Mouse (Mus musculus) stomach, postnatal 0 days (tissue): Measurements from ENCODE around the gene Mrtfa. TPM values are rescaled to one million over a fixed set of nuclear protein-coding genes. Genes with fewer than 3 reads are reported as not detected.

Source experiments
- ATAC-seq: fragments of 200-750 bp; cut with Nextera tagmentation; 2 replicates; pipeline ENCODE4 v1.8.0; 2017; ENCODE audit not compliant: low FRiP score, low TSS enrichment
- DNase-seq: peaks from one replicate; pipeline ENCODE4 v3.0.0-alpha.2; 2016; ENCODE audit warnings: low spot score
- H3K27ac ChIP-seq: fragments of 300-500 bp; sonication (generic); replicated peaks from 2 replicates; pipeline ENCODE4 v1.5.1; 2014; ENCODE audit warnings: mild to moderate bottlenecking, control low read depth
- H3K27me3 ChIP-seq: fragments of 300-500 bp; sonication (generic); 2 replicates; pipeline ENCODE4 v1.6.1; 2014; ENCODE audit warnings: low read length; ENCODE audit not compliant: control insufficient read depth, insufficient read depth
- H3K36me3 ChIP-seq: fragments of 300-500 bp; sonication (generic); 2 replicates; pipeline ENCODE4 v1.6.1; 2014; ENCODE audit warnings: low read length, mixed read lengths; ENCODE audit not compliant: control insufficient read depth, insufficient read depth
- H3K4me1 ChIP-seq: fragments of 300-500 bp; sonication (generic); replicated peaks from 2 replicates; pipeline ENCODE4 v1.6.1; 2014; ENCODE audit warnings: antibody characterized with exemption; ENCODE audit not compliant: control insufficient read depth, insufficient read depth
- H3K4me2 ChIP-seq: fragments of 300-500 bp; sonication (generic); replicated peaks from 2 replicates; pipeline ENCODE4 v1.6.1; 2014; ENCODE audit warnings: low read depth, mild to moderate bottlenecking, control low read depth, moderate library complexity
- H3K4me3 ChIP-seq: fragments of 300-500 bp; sonication (generic); 2 replicates; pipeline ENCODE4 v1.5.1; 2014; ENCODE audit warnings: low read depth, low read length, control low read depth
- H3K9ac ChIP-seq: fragments of 300-500 bp; sonication (generic); 2 replicates; pipeline ENCODE4 v1.6.1; 2014; ENCODE audit warnings: mild to moderate bottlenecking, low read length, control low read depth, mixed read lengths
- H3K9me3 ChIP-seq: fragments of 300-500 bp; sonication (generic); 2 replicates; pipeline ENCODE4 v1.6.1; 2016; ENCODE audit warnings: low read length; ENCODE audit not compliant: control insufficient read depth
- CTCF ChIP-seq: IDR thresholded peaks from 2 replicates; pipeline ENCODE4 v1.5.1; 2016; ENCODE audit warnings: antibody characterized with exemption, low read depth, mild to moderate bottlenecking, moderate library complexity
- EP300 ChIP-seq: optimal IDR thresholded peaks from 2 replicates; pipeline ENCODE3; 2016; ENCODE audit warnings: antibody characterized with exemption
- WGBS: fragments of 180-500 bp; shearing (Covaris S2); extraction: QIAGEN DNeasy Blood & Tissue Kit; methylation state at CpG from one replicate; pipeline ENCODE4 v1.1.7; 2014; 5-methylcytosine and 5-hydroxymethylcytosine counted together
- polyA plus RNA-seq: library from polyadenylated mRNA; unstranded; fragments of >200 nt; fragmentation: Nextera tagmentation; extraction: Ambion mirVana; gene quantifications from 2 replicates; pipeline ENCODE4 v1.2.1, GENCODE M21; 2015

Mrtfa gene
- polyA plus RNA-seq, 1 experiment from 2014 or later = 12.6 TPM

DNA sequence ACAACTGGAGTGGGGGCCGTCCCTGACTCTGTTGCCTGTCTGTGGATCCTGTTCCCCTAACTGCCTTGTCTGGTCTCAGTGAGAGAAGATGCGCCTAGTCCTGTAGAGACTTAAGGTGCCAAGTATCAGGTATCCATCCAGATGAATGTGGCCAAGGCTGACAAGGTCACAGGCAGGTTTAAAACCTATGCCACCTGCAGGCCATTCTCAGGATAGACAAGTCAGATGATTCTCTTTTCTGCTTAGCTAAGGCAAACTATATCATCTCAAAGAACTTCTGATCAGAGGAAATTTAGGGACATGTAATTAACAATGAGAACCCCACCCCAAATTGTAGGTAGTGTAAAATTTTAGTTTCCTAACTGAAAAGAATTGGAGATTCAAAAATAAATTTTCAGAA lies 129.6 kb downstream of the Mrtfa start:
- WGBS = 92% methylated on average over 2 of the region's 2 CpGs
- Histone ChIP-seq H3K36me3 (no peaks in the 10 kb centered on the region), H3K4me2 (no peak overlapping the region), H3K9ac (no peak overlapping the region), H3K4me1 (0 out of 2 replicates have a peak, but pooled peaks cover 5% of the 10 kb centered on the region), H3K27ac (no peak overlapping the region), H3K27me3 (no peaks in the 10 kb centered on the region), H3K9me3 (no peaks in the 10 kb centered on the region), H3K4me3 (no peak overlapping the region)
- TF ChIP-seq EP300 (no peak), CTCF (peak; percentile 52)
- DNase-seq = no peak
- no peak for ATAC-seq

DNA sequence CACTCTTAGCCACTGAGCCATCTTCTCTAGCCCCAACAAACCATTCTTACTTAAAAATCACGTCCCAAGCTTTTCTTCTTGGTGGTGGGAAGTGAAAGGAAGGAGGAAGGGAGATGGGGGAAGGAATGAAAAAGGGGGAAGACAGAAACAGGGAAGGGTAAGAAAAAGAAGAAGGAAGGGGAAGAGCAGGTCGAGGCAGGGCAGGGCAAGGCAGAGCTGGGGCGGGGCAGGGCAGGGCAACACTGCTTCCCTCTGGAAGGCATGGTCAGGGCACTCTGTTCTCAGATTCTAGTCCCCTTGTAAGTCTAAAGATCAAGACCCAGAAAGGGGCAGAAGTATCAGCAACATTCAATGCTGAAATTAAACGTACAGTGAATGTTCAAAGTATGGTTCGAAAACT lies 132.8 kb downstream of the Mrtfa start:
- Histone ChIP-seq H3K9me3 (no peaks in the 10 kb centered on the region), H3K4me3 (no peak overlapping the region), H3K27ac (no peak overlapping the region), H3K9ac (no peak overlapping the region), H3K4me1 (peaks cover 5% of the 10 kb centered on the region; the same call in 1 of the 2 replicates), H3K27me3 (no peaks in the 10 kb centered on the region), H3K4me2 (no peak overlapping the region), H3K36me3 (no peaks in the 10 kb centered on the region)
- 82% methylated on average over 5 of the region's 5 CpGs for WGBS
- DNase-seq = no peak
- ATAC-seq = no peak
- TF ChIP-seq EP300 (no peak), CTCF (0 out of 2 replicates have a peak, but pooled peaks have one; percentile 4)

DNA sequence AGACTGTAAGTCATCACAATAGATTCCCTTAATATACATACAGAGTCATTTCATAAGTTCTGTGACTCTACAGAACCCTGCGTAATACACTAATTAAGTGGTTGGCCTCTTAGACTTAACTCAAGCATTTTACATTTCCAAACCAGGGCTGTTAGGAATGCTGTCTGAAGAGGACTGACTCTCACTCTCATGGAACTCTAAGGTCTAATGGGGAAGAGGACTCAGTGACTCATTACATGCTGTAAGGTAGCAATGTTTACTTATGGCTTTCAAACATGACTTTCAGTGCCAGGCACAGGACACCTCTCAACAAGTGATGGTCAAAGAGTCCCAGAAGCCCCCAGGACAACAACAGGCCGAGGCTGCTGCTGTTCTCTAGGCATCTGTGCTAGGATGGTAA lies 135.1 kb downstream of the Mrtfa start:
- ATAC-seq = peak; percentile 61; the same call in 1 of the 2 replicates
- H3K4me1 ChIP-seq = no peaks in the 10 kb centered on the region; the same call in 1 of the 2 replicates
- 91% methylated on average over 2 of the region's 2 CpGs for WGBS
- no peak overlapping the region for H3K27ac ChIP-seq
- no peak overlapping the region for H3K4me3 ChIP-seq
- H3K9me3 ChIP-seq = no peaks in the 10 kb centered on the region
- H3K36me3 ChIP-seq = no peaks in the 10 kb centered on the region
- no peak overlapping the region for H3K9ac ChIP-seq
- no peak for TF ChIP-seq EP300
- no peak for TF ChIP-seq CTCF
- H3K27me3 ChIP-seq = no peaks in the 10 kb centered on the region
- DNase-seq = no peak
- H3K4me2 ChIP-seq = no peak overlapping the region

DNA sequence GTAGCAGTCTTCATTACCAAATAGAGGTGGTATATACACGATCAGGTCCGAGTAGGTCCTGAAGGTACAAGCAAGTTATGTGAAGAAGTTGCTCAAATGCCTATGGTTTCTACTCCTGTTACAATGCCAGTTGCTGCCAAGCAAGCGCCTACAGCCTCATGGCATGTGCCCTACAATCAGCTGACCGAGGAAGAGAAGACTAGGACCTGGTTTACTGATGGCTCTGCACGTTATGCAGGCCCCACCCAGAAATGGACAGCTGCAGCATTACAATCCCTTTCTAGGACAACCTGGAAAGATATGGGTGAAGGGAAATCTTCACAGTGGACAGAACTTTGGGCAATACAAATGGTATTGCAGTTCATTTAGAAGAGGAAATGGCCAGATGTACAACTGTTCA lies 138.1 kb downstream of the Mrtfa start:
- no peaks in the 10 kb centered on the region for H3K27me3 ChIP-seq
- no peaks in the 10 kb centered on the region; the same call in 1 of the 2 replicates for H3K4me1 ChIP-seq
- no peak overlapping the region for H3K9ac ChIP-seq
- H3K36me3 ChIP-seq = no peaks in the 10 kb centered on the region
- H3K4me3 ChIP-seq = no peak overlapping the region
- no peaks in the 10 kb centered on the region for H3K9me3 ChIP-seq
- H3K27ac ChIP-seq = no peak overlapping the region
- no peak overlapping the region for H3K4me2 ChIP-seq
- 87% methylated on average over 5 of the region's 5 CpGs for WGBS
- TF ChIP-seq CTCF (no peak), EP300 (no peak)
- DNase-seq (no peak), ATAC-seq (no peak)

DNA sequence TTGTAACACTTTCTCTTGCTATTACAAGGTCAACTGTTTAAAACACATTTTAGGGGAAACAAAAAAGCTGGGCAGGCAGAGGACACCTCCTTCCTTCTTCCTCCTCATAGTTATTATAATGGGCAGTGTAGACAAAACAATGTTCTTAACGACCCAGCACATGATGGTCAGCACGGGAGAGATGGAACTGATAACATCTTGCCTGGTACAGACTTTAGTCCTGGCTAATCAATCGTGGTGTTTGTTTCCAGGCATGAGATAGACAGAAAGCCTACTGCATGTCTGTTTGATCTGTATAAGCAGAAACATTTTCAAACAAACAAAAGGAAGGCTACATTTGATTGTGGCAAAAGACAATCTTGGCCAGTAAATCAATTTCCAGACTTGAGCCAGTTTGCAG lies 140.1 kb downstream of the Mrtfa start:
- Histone ChIP-seq H3K27me3 (no peaks in the 10 kb centered on the region), H3K4me1 (no peaks in the 10 kb centered on the region; the same call in 1 of the 2 replicates), H3K9ac (no peak overlapping the region), H3K27ac (no peak overlapping the region), H3K4me2 (no peak overlapping the region), H3K9me3 (no peaks in the 10 kb centered on the region), H3K36me3 (no peaks in the 10 kb centered on the region), H3K4me3 (no peak overlapping the region)
- WGBS = 20% methylated on average over 3 of the region's 3 CpGs
- TF ChIP-seq CTCF = no peak
- no peak for TF ChIP-seq EP300
- DNase-seq = no peak
- ATAC-seq = no peak

DNA sequence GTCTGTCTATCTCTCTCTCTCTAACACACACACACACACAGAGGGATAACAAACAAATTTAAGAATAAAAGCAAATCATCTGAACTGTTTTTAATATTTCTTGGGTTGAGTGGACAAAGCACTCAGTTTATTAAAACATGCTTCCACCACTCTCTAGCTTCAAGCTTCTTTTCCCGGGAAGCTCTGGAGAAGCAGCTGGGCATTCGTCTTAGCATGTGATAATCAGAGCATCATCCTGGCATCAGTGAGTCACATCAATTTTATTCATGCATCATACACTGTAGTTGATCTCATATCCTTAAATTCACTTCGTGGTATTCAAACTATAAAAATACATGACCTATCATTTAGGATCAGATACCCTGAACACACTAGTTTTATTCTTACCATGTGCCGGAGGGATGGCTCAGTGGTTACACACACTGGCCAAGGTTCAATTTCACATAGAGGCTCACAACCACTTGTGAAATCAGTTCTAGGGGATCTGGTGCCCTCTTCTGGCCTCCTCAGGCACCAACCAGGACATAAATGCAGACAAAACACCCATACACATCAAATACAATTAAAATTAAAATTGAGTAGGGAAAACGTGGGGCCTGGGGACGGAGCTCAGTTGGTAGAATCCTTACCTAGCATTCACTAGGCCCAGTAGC lies 141.0 kb downstream of the Mrtfa start:
- no peaks in the 10 kb centered on the region for H3K4me1 ChIP-seq
- no peak overlapping the region for H3K4me2 ChIP-seq
- DNase-seq (peak; percentile 56), ATAC-seq (0 out of 2 replicates have a peak, but pooled peaks have one; percentile 35)
- TF ChIP-seq EP300 (no peak), CTCF (peak; percentile 82)
- H3K9me3 ChIP-seq = no peaks in the 10 kb centered on the region
- no peak overlapping the region for H3K27ac ChIP-seq
- H3K4me3 ChIP-seq = no peak overlapping the region
- peaks cover 2% of the 10 kb centered on the region; the same call in 1 of the 2 replicates for H3K36me3 ChIP-seq
- WGBS = 68% methylated on average over 6 of the region's 6 CpGs
- no peak overlapping the region for H3K9ac ChIP-seq
- H3K27me3 ChIP-seq = no peaks in the 10 kb centered on the region
